Mouse (Mus musculus) 3T3-L1 (cell line): ENCODE measurements around the gene Myt1l.

Experiments used
- DNase-seq: peaks from one replicate; pipeline ENCODE4 v3.0.0-alpha.2; 2015; ENCODE audit warnings: low read depth, low spot score

Gene Myt1l

DNA sequence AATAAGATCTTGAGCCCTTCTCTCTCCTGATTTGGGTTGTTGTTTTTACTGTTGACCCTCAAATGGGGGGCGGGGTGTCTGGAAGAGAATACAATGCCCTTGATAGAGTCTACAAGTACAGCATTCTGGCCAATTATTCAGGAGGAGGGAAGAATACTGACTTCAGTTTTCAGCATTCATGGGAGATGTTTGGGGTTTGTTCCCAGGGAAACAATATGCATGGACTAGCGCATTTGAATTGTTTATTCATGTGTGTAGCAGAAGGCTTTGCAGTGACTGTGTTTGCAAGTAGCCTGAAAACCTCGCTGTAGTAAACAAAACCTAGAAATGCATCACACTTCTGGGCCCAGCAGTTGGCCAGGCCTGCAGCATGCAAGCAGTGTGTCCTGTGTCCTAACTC, 426.3 kb downstream of the Myt1l start:
- no peak for DNase-seq

DNA sequence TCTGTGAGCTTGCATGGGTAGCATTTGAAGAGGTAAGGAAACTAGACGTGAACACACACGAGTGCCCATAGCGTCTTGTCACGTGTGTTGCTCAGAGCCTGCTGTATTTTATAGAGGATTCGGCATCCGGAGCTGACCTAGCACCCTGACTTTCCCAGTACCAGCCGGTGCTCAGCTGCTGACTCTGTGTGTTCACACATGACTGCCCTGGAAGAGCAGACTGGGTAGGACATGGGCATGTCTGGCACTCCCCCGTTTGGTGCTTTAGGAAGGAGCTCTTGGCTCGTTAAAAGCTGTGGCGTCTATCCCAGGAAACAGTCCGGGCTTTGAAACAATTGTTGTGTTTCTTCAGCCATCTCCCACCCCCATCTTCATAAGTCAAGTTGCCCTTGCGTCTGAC, 428.8 kb downstream of the Myt1l start:
- no peak for DNase-seq

GRCm38 (mm10) chr12:29958637-29959036, 430.5 kb downstream of the Myt1l start:
- DNase-seq, result no peak

- DNase-seq, result no peak
Measured at GRCm38 (mm10) chr12:29961041-29961440, 432.9 kb downstream of the Myt1l start.

- no peak for DNase-seq
Measured at GRCm38 (mm10) chr12:29965016-29965415, 436.8 kb downstream of the Myt1l start.

DNA sequence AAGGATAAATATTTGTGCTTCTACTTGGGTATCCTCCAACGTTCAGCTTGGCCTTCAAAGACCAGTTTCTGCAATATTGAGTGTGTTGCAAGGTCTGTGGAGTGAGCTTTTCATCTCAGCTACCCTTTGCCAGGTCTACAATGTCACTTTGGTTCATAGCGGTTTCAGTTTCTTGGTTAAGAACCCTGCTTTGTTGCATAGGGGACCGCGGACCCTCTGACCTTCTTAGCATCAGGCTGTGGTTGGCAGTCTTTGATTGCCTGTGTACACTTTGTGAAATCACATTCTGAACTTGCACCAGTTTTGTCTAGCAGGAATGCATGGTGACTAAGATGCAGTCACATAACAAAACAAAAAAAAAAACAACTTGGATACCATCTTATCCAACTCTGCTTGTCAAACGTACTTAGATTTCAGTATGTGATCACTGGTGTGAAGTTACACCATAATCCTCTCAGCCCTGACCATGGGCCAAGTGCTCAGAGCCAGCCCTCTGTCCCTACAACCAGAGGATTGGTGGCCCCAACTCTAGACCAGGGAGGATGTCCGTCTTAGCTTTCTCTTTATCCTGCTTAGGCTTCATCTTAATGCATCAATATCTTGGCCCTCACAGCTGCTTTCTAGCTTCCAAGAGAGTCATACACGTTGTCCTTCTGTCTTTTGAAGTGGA, 443.7 kb downstream of the Myt1l start:
- DNase-seq, result no peak

DNA sequence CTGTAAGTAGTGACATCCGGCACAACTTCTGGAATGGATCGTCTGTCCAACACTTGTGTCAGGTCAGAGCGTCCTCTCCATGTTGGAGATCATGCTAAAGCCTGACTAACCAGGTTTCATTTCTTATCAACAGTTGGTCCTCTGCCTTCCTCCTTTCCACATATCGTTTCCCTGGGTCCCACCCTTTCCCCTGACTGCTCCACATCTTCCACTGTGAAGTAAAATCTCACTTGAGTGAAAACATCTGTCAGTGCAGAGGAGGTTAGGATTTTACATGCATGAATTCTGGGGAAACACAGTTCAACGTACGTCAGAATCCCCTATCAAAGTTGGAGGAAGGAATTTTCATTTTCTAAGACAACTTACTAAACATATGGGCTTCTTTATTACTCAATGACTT, 444.3 kb downstream of the Myt1l start:
- DNase-seq, result no peak
